Mouse (Mus musculus) heart, postnatal 0 days (tissue): ENCODE data around the gene Vrk3. TPM values are rescaled to one million over a fixed set of nuclear protein-coding genes. Genes with fewer than 3 reads are reported as not detected.
"Not testable (repeated sequence)": the region's sequence is repeated elsewhere in the genome, so short reads cannot be mapped to it uniquely, and the experiment has no call there.

Experiments used
- ATAC-seq: fragments of 200-750 bp; cut with Nextera tagmentation; 2 replicates; pipeline ENCODE4 v1.8.0; 2017; ENCODE audit warnings: low read depth, moderate number of reproducible peaks, moderate library complexity; ENCODE audit not compliant: insufficient read depth
- DNase-seq: peaks from one replicate; pipeline ENCODE4 v3.0.0-alpha.2; 2016; ENCODE audit warnings: low spot score
- H3K27ac ChIP-seq: fragments of 300-500 bp; sonication (generic); 2 replicates; pipeline ENCODE4 v1.5.1; 2014; ENCODE audit warnings: low read depth, mild to moderate bottlenecking
- H3K27me3 ChIP-seq: fragments of 300-500 bp; sonication (generic); 2 replicates; pipeline ENCODE4 v1.6.1; 2014; ENCODE audit warnings: low read length, mixed read lengths; ENCODE audit not compliant: control insufficient read depth, insufficient read depth
- H3K36me3 ChIP-seq: fragments of 300-500 bp; sonication (generic); replicated peaks from 2 replicates; pipeline ENCODE4 v1.6.1; 2014; ENCODE audit warnings: low read length, mixed read lengths; ENCODE audit not compliant: control insufficient read depth, insufficient read depth
- H3K4me1 ChIP-seq: fragments of 300-500 bp; sonication (generic); 2 replicates; pipeline ENCODE4 v1.6.1; 2014; ENCODE audit warnings: antibody characterized with exemption; ENCODE audit not compliant: control insufficient read depth, insufficient read depth
- H3K4me2 ChIP-seq: fragments of 300-500 bp; sonication (generic); 2 replicates; pipeline ENCODE4 v1.6.1; 2014; ENCODE audit warnings: low read depth, mild to moderate bottlenecking, low read length, moderate library complexity
- H3K4me3 ChIP-seq: fragments of 300-500 bp; sonication (generic); 2 replicates; pipeline ENCODE4 v1.5.1; 2014; ENCODE audit warnings: low read depth, low read length
- H3K9ac ChIP-seq: fragments of 300-500 bp; sonication (generic); replicated peaks from 2 replicates; pipeline ENCODE4 v1.6.1; 2014; ENCODE audit warnings: low read depth, low read length, mixed read lengths
- H3K9me3 ChIP-seq: fragments of 300-500 bp; sonication (generic); replicated peaks from 2 replicates; pipeline ENCODE4 v1.6.1; 2016; ENCODE audit warnings: low read length; ENCODE audit not compliant: control insufficient read depth
- CTCF ChIP-seq: IDR thresholded peaks from 2 replicates; pipeline ENCODE4 v1.5.1; 2016; ENCODE audit warnings: antibody characterized with exemption, control low read depth, low read depth
- EP300 ChIP-seq: IDR thresholded peaks from 2 replicates; pipeline ENCODE4 v1.6.1; 2016; ENCODE audit warnings: antibody characterized with exemption, low read depth
- WGBS: fragments of 180-500 bp; shearing (Covaris S2); extraction: QIAGEN DNeasy Blood & Tissue Kit; methylation state at CpG from one replicate; pipeline ENCODE4 v1.1.7; 2014; 5-methylcytosine and 5-hydroxymethylcytosine counted together
- polyA plus RNA-seq: library from polyadenylated mRNA; unstranded; fragments of >200 nt; fragmentation: Nextera tagmentation; extraction: Ambion mirVana; gene quantifications from 2 replicates; pipeline ENCODE4 v1.2.1, GENCODE M21; 2015
- total RNA-seq: library from RNA; depleted of rRNA; stranded (reverse); fragments of >200 nt; gene quantifications from 2 replicates; pipeline ENCODE4 v1.2.3, GENCODE M21; 2014; ENCODE audit warnings: low replicate concordance

Gene Vrk3
- total and polyA plus RNA-seq, 2 experiments from 2014 or later, result 25.7 to 28.7 TPM

- no peak for TF ChIP-seq EP300
- no peak for TF ChIP-seq CTCF
- no peak overlapping the region for H3K4me2 ChIP-seq
Measured at GRCm38 (mm10) chr7:44744270-44744669, 3.9 kb upstream of the Vrk3 start.

GRCm38 (mm10) chr7:44745076-44745475, 3.1 kb upstream of the Vrk3 start:
- peaks cover 14% of the 10 kb centered on the region for H3K4me1 ChIP-seq
- TF ChIP-seq CTCF, result peak; percentile 76
- no peak for TF ChIP-seq EP300
- H3K4me3 ChIP-seq, result peak overlapping the region; percentile 33
- peak; percentile 34; the same call in 1 of the 2 replicates for ATAC-seq
- 1% methylated on average over 18 of the region's 18 CpGs for WGBS
- no peaks in the 10 kb centered on the region for H3K9me3 ChIP-seq
- no peak overlapping the region for H3K27ac ChIP-seq
- peak; percentile 66 for DNase-seq
- H3K27me3 ChIP-seq, result no peaks in the 10 kb centered on the region
- no peak overlapping the region for H3K9ac ChIP-seq
- H3K4me2 ChIP-seq, result peak overlapping the region; percentile 63
- H3K36me3 ChIP-seq, result no peaks in the 10 kb centered on the region

More at GRCm38 (mm10) chr7:44744270-44744669, 3.9 kb upstream of the Vrk3 start:
- H3K4me1 ChIP-seq, result peaks cover 12% of the 10 kb centered on the region
- ATAC-seq, result no peak
- H3K27ac ChIP-seq, result no peak overlapping the region
- no peak overlapping the region for H3K4me3 ChIP-seq
- 51% methylated on average over 9 of the region's 9 CpGs for WGBS
- H3K27me3 ChIP-seq, result no peaks in the 10 kb centered on the region
- H3K9ac ChIP-seq, result no peak overlapping the region
- no peaks in the 10 kb centered on the region for H3K36me3 ChIP-seq
- H3K9me3 ChIP-seq, result no peaks in the 10 kb centered on the region
- no peak for DNase-seq

GRCm38 (mm10) chr7:44747115-44747514, 1.1 kb upstream of the Vrk3 start:
- WGBS, result 73% methylated on average over 4 of the region's 4 CpGs
- no peak overlapping the region for H3K9ac ChIP-seq
- H3K4me3 ChIP-seq, result no peak overlapping the region

GRCm38 (mm10) chr7:44750950-44751349, 2.7 kb downstream of the Vrk3 start, which contains the start of gene Zfp473:
Zfp473 (minus strand) TSS chr7:44751050.
- Histone ChIP-seq H3K36me3 (peaks cover 41% of the 10 kb centered on the region), H3K4me1 (peaks cover 14% of the 10 kb centered on the region)
- not testable (repeated sequence) for H3K4me3 ChIP-seq, DNase-seq, ATAC-seq, H3K27ac ChIP-seq, H3K9me3 ChIP-seq, H3K9ac ChIP-seq, H3K4me2 ChIP-seq, H3K27me3 ChIP-seq
- WGBS, result 100% methylated on average over 1 of the region's 1 CpGs

More at GRCm38 (mm10) chr7:44747115-44747514, 1.1 kb upstream of the Vrk3 start:
- no peaks in the 10 kb centered on the region for H3K9me3 ChIP-seq
- ATAC-seq (no peak), DNase-seq (no peak)
- TF ChIP-seq EP300 (no peak), CTCF (no peak)
- H3K36me3 ChIP-seq, result peaks cover 3% of the 10 kb centered on the region; the same call in 1 of the 2 replicates
- H3K27ac ChIP-seq, result no peak overlapping the region
- no peaks in the 10 kb centered on the region for H3K27me3 ChIP-seq
- H3K4me1 ChIP-seq, result peaks cover 14% of the 10 kb centered on the region
- H3K4me2 ChIP-seq, result no peak overlapping the region

GRCm38 (mm10) chr7:44757164-44757563, 9.0 kb downstream of the Vrk3 start:
- no peak overlapping the region for H3K4me2 ChIP-seq
- ATAC-seq (no peak), DNase-seq (no peak)
- H3K4me3 ChIP-seq, result no peak overlapping the region
- no peak for TF ChIP-seq EP300
- TF ChIP-seq CTCF, result no peak
- H3K36me3 ChIP-seq, result peaks cover 96% of the 10 kb centered on the region
- H3K27me3 ChIP-seq, result no peaks in the 10 kb centered on the region
- no peak overlapping the region for H3K27ac ChIP-seq
- no peaks in the 10 kb centered on the region for H3K4me1 ChIP-seq
- 93% methylated on average over 2 of the region's 2 CpGs for WGBS
- H3K9me3 ChIP-seq, result no peaks in the 10 kb centered on the region
- no peak overlapping the region for H3K9ac ChIP-seq

- H3K9me3 ChIP-seq, result no peaks in the 10 kb centered on the region
- peaks cover 85% of the 10 kb centered on the region for H3K36me3 ChIP-seq
Measured at GRCm38 (mm10) chr7:44760366-44760765, 12.2 kb downstream of the Vrk3 start.

More at GRCm38 (mm10) chr7:44760366-44760765, 12.2 kb downstream of the Vrk3 start:
- H3K4me3 ChIP-seq, result no peak overlapping the region
- no peaks in the 10 kb centered on the region for H3K4me1 ChIP-seq
- H3K27ac ChIP-seq, result no peak overlapping the region
- no peak overlapping the region for H3K4me2 ChIP-seq
- H3K27me3 ChIP-seq, result no peaks in the 10 kb centered on the region
- ATAC-seq (no peak), DNase-seq (no peak)
- TF ChIP-seq CTCF (no peak), EP300 (no peak)
- H3K9ac ChIP-seq, result no peak overlapping the region
